Mouse (Mus musculus) midbrain, embryonic 11.5 days (tissue): ENCODE measurements around the gene Olfr998. TPM values are rescaled to one million over a fixed set of nuclear protein-coding genes. Genes with fewer than 3 reads are reported as not detected.
"Not testable (repeated sequence)": the region's sequence is repeated elsewhere in the genome, so short reads cannot be mapped to it uniquely, and the experiment has no call there.

Experiments
- ATAC-seq: fragments of 200-750 bp; cut with Nextera tagmentation; 2 replicates; pipeline ENCODE4 v1.8.0; 2017; ENCODE audit warnings: moderate TSS enrichment, moderate library complexity; ENCODE audit not compliant: low FRiP score
- DNase-seq: peaks from one replicate; pipeline ENCODE4 v3.0.0; 2015; ENCODE audit warnings: low spot score; ENCODE audit errors: missing footprints
- H3K27ac ChIP-seq: fragments of 300-500 bp; sonication (generic); 2 replicates; pipeline ENCODE4 v1.5.1; 2014; ENCODE audit warnings: low read depth, low read length
- H3K27me3 ChIP-seq: fragments of 300-500 bp; sonication (generic); 2 replicates; pipeline ENCODE4 v1.6.1; 2014; ENCODE audit warnings: mild to moderate bottlenecking, low read length, moderate library complexity, mixed read lengths; ENCODE audit not compliant: control insufficient read depth, insufficient read depth
- H3K36me3 ChIP-seq: fragments of 300-500 bp; sonication (generic); 2 replicates; pipeline ENCODE4 v1.6.1; 2014; ENCODE audit warnings: mild to moderate bottlenecking, low read length, moderate library complexity, mixed read lengths; ENCODE audit not compliant: control insufficient read depth, insufficient read depth
- H3K4me1 ChIP-seq: fragments of 300-500 bp; sonication (generic); 2 replicates; pipeline ENCODE4 v1.6.1; 2014; ENCODE audit warnings: low read length; ENCODE audit not compliant: control insufficient read depth, insufficient read depth
- H3K4me2 ChIP-seq: fragments of 300-500 bp; sonication (generic); 2 replicates; pipeline ENCODE4 v1.6.1; 2014; ENCODE audit warnings: mild to moderate bottlenecking, moderate library complexity
- H3K4me3 ChIP-seq: fragments of 300-500 bp; sonication (generic); 2 replicates; pipeline ENCODE4 v1.5.1; 2014; ENCODE audit warnings: low read depth, low read length
- H3K9ac ChIP-seq: fragments of 300-500 bp; sonication (generic); 2 replicates; pipeline ENCODE4 v1.6.1; 2014; ENCODE audit warnings: low read length
- H3K9me3 ChIP-seq: fragments of 300-500 bp; sonication (generic); 2 replicates; pipeline ENCODE4 v1.6.1; 2016; ENCODE audit warnings: low read length; ENCODE audit not compliant: control insufficient read depth
- WGBS: fragments of 180-500 bp; shearing (Covaris S2); extraction: QIAGEN DNeasy Blood & Tissue Kit; methylation state at CpG from one replicate; pipeline ENCODE4 v1.1.7; 2014; 5-methylcytosine and 5-hydroxymethylcytosine counted together
- polyA plus RNA-seq: library from polyadenylated mRNA; unstranded; fragments of >200 nt; fragmentation: Nextera tagmentation; extraction: Ambion mirVana; gene quantifications from 2 replicates; pipeline ENCODE4 v1.2.1, GENCODE M21; 2014

Gene Olfr998
- polyA plus RNA-seq = not detected in 2 replicates

DNA sequence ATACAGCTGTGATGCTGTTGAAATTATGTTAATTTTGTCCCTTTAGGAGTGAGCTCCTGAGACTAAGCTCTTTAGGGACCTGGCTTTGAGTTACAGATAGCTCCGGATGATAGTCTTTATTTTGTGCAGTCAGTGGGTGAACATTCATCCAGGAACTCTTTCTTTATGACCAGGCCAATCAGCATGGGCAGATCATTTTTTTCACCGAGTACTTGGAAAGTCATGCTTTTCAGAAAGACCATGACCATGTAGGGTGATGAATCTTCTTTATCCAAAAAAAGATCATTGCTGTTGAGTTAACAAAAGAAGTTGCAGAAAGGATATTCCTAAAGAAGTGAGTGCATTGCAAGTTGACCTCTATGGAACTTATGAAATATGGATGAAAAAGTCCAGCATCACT is at the start of gene Olfr998:
TSS of gene Olfr998 (plus strand) at position 301 of the 400 bp plus-strand sequence.
- H3K4me1 ChIP-seq, H3K27ac ChIP-seq, H3K9me3 ChIP-seq, DNase-seq, H3K27me3 ChIP-seq, H3K4me2 ChIP-seq, ATAC-seq, H3K9ac ChIP-seq, H3K36me3 ChIP-seq, H3K4me3 ChIP-seq: not testable (repeated sequence)
- WGBS = 76% methylated on average over 2 of the region's 2 CpGs

DNA sequence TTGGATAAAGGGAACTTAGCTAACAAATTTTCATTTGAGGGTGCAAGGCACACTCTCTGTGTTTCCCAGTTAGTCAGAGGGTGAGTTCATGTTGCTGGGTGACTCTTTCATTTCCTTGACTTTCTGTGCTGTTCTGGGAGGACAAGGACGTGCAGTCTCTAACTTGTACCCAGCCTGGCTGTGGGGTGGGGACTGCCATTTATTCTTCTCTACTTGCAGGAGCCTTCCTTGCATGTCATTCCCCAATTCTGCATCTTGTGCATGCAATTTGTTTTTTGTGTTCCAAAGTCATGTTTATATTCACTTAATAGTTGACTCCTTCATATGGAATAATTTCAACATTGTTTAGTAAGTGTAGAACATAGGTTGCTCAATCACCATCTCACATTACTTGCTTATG is 33.9 kb upstream of the Olfr998 start:
- H3K27me3 ChIP-seq = no peaks in the 10 kb centered on the region
- no peak overlapping the region for H3K27ac ChIP-seq
- ATAC-seq (no peak), DNase-seq (no peak)
- H3K4me2 ChIP-seq = no peak overlapping the region
- H3K36me3 ChIP-seq = no peaks in the 10 kb centered on the region
- H3K4me1 ChIP-seq = no peaks in the 10 kb centered on the region
- no peak overlapping the region for H3K4me3 ChIP-seq
- no peak overlapping the region for H3K9ac ChIP-seq
- H3K9me3 ChIP-seq = no peaks in the 10 kb centered on the region
- WGBS = 72% methylated on average over 1 of the region's 1 CpGs

DNA sequence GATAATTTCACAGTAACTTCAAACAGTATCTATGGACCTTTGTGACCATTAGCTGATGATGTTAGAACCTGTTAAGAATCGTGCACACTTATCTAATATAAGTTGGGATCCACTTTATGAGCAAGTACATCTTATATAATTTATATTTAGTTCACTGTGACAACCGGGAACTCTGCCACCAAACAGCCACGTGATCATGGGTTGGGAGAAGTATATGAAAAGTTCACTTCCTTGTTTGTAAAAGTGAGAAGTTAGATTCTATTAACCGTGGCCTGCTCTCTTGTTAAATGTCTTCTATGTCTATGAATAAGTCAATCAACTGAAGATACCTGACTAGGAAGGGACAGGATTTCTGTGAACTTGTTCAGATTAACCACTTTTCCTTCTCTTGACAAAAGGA is 28.5 kb upstream of the Olfr998 start:
- no peak overlapping the region for H3K27ac ChIP-seq
- 76% methylated on average over 4 of the region's 4 CpGs for WGBS
- H3K36me3 ChIP-seq = no peaks in the 10 kb centered on the region
- no peaks in the 10 kb centered on the region for H3K9me3 ChIP-seq
- ATAC-seq = no peak
- H3K9ac ChIP-seq = no peak overlapping the region
- H3K4me1 ChIP-seq = no peaks in the 10 kb centered on the region
- no peaks in the 10 kb centered on the region for H3K27me3 ChIP-seq
- H3K4me2 ChIP-seq = no peak overlapping the region
- DNase-seq = no peak
- no peak overlapping the region for H3K4me3 ChIP-seq

DNA sequence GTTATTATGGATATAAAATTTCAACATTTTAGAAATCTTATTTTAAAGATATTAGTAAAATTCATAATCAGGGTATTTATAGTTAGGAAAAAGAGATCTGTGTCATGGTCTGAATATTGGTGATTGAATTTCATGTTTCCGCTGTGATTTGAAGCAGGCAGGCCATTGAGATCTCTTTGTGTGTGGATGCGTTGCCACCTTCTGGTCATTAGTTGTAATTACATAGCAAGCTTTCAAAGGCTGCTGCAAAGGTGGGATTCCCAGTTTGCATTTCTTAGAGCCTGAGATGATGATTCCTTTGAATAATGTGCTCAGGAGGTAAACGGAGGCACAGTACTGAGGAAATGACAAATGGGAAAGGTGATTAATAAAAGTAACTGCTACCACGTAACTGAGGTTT is 27.6 kb upstream of the Olfr998 start:
- H3K4me1 ChIP-seq = no peaks in the 10 kb centered on the region
- H3K4me3 ChIP-seq = no peak overlapping the region
- no peaks in the 10 kb centered on the region for H3K36me3 ChIP-seq
- H3K27me3 ChIP-seq = no peaks in the 10 kb centered on the region
- no peak overlapping the region for H3K9ac ChIP-seq
- ATAC-seq = peak; percentile 70
- H3K27ac ChIP-seq = no peak overlapping the region
- H3K4me2 ChIP-seq = no peak overlapping the region
- no peaks in the 10 kb centered on the region for H3K9me3 ChIP-seq
- WGBS = 26% methylated on average over 4 of the region's 4 CpGs
- DNase-seq = peak; percentile 84

DNA sequence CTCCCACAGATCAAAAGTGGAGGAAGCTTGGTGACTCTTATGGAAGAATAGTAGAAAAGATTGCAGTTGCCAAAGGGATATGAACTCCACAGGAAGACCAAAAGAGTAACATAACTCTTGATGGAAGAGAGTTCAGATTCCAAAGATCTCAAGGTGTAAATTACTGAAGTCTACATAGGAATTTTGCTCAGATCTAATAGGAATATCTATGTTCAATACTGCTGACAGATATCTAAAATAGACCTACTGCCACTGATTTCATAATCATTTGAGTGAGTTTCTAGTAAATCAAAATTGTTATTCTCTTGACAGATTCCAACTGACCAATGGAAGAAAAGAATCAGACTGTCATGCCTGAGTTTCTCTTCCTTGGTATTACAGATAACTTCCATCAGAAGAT is 9.8 kb upstream of the Olfr998 start, which contains the start of gene Olfr996:
TSS of gene Olfr996 (plus strand) at position 301 of the 400 bp plus-strand sequence.
- Histone ChIP-seq H3K27me3 (no peaks in the 10 kb centered on the region), H3K4me2 (no peak within 1 kb of the TSS), H3K9me3 (no peaks in the 10 kb centered on the region), H3K27ac (no peak within 1 kb of the TSS), H3K4me1 (no peaks in the 10 kb centered on the region), H3K36me3 (no peaks in the 10 kb centered on the region), H3K9ac (no peak within 1 kb of the TSS), H3K4me3 (no peak within 1 kb of the TSS)
- no peak for DNase-seq
- no peak for ATAC-seq

DNA sequence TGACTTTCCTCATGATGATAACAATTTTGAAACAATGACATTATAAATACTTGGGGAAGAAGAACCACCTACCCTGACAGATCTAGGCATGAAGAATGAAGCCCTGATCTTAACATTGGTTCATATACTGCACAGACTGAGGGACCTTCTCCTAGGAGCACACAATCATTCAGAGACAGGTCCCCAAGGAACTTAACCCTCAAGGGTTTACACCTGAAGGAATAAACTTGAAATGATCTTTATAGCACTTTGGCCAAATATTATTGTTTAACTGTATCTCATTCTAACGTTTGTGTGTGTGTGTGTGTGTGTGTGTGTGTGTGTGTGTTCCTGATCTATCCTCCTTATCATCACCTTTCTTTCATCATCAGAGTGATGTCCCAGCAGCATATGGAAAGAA is 23.1 kb downstream of the Olfr998 start, which contains the start of gene Olfr1000:
TSS of gene Olfr1000 (minus strand) at position 101 of the 400 bp plus-strand sequence.
- ATAC-seq (no peak), DNase-seq (no peak)
- Histone ChIP-seq H3K27ac (no peak within 1 kb of the TSS), H3K4me2 (no peak within 1 kb of the TSS), H3K27me3 (no peaks in the 10 kb centered on the region), H3K4me1 (no peaks in the 10 kb centered on the region), H3K36me3 (no peaks in the 10 kb centered on the region), H3K9me3 (no peaks in the 10 kb centered on the region), H3K9ac (no peak within 1 kb of the TSS), H3K4me3 (no peak within 1 kb of the TSS)
- 83% methylated on average over 1 of the region's 1 CpGs for WGBS

Other genes with a start within 250 kb of the Olfr998 start
- not detected in 2 replicates for gene Olfr987, start 249.6 kb upstream of the Olfr998 start, polyA plus RNA-seq
- not detected in 2 replicates for gene Olfr988, start 225.7 kb upstream of the Olfr998 start, polyA plus RNA-seq
- not detected in 2 replicates for gene Olfr992, start 179.5 kb upstream of the Olfr998 start, polyA plus RNA-seq
- not detected in 2 replicates for gene Olfr993, start 174.1 kb upstream of the Olfr998 start, polyA plus RNA-seq
- not detected in 2 replicates for gene Olfr994, start 152.5 kb upstream of the Olfr998 start, polyA plus RNA-seq
- not detected in 2 replicates for gene Olfr995, start 145.3 kb upstream of the Olfr998 start, polyA plus RNA-seq
- not detected in 2 replicates for gene 4833423E24Rik, start 69.9 kb upstream of the Olfr998 start, polyA plus RNA-seq
- gene Olfr996, start 9.7 kb upstream of the Olfr998 start, polyA plus RNA-seq = not detected in 2 replicates
- not detected in 2 replicates for gene Olfr1000, start 23.0 kb downstream of the Olfr998 start, polyA plus RNA-seq
- gene Olfr1002, start 61.8 kb downstream of the Olfr998 start, polyA plus RNA-seq = not detected in 2 replicates
- gene Olfr154, start 75.5 kb downstream of the Olfr998 start, polyA plus RNA-seq = not detected in 2 replicates
- gene Olfr1006, start 89.8 kb downstream of the Olfr998 start, polyA plus RNA-seq = not detected in 2 replicates
- not detected in 2 replicates for gene Olfr1008, start 100.5 kb downstream of the Olfr998 start, polyA plus RNA-seq
- gene Olfr1009, start 126.5 kb downstream of the Olfr998 start, polyA plus RNA-seq = not detected in 2 replicates
- gene Olfr1012, start 173.8 kb downstream of the Olfr998 start, polyA plus RNA-seq = not detected in 2 replicates
- not detected in 2 replicates for gene Olfr1013, start 178.2 kb downstream of the Olfr998 start, polyA plus RNA-seq
- gene Olfr1014, start 183.8 kb downstream of the Olfr998 start, polyA plus RNA-seq = not detected in 2 replicates
- not detected in 2 replicates for gene Olfr1015, start 193.1 kb downstream of the Olfr998 start, polyA plus RNA-seq
- gene Olfr1016, start 213.6 kb downstream of the Olfr998 start, polyA plus RNA-seq = not detected in 2 replicates
- not detected in 2 replicates for gene Olfr1018, start 229.5 kb downstream of the Olfr998 start, polyA plus RNA-seq